Mouse (Mus musculus) cerebellum, adult 18-20 months (tissue): Measurements from ENCODE around the gene Metap2.
"Not testable (repeated sequence)": the region's sequence is repeated elsewhere in the genome, so short reads cannot be mapped to it uniquely, and the experiment has no call there.

ENCODE experiments used
- DNase-seq, 2 experiments: peaks; one replicate each; pipeline ENCODE4 v3.0.0; 2021

Metap2 gene

GRCm38 (mm10) chr10:93909811-93910446 lies 13.0 kb upstream of the Metap2 start:
- no peak for DNase-seq

GRCm38 (mm10) chr10:93909015-93909414 lies 12.1 kb upstream of the Metap2 start:
- DNase-seq = no peak

- DNase-seq = no peak
Measured at GRCm38 (mm10) chr10:93908540-93908939, 11.6 kb upstream of the Metap2 start.

GRCm38 (mm10) chr10:93907376-93907775 lies 10.5 kb upstream of the Metap2 start:
- DNase-seq = no peak

GRCm38 (mm10) chr10:93899907-93900306 lies 3.0 kb upstream of the Metap2 start:
- no peak for DNase-seq

- DNase-seq = no peak
Measured at GRCm38 (mm10) chr10:93899303-93899702, 2.4 kb upstream of the Metap2 start.

- no peak for DNase-seq
Measured at GRCm38 (mm10) chr10:93892551-93892950, 4.3 kb downstream of the Metap2 start.

GRCm38 (mm10) chr10:93891031-93891430 lies 5.9 kb downstream of the Metap2 start:
- DNase-seq = no peak

- DNase-seq = no peak
Measured at GRCm38 (mm10) chr10:93890565-93890964, 6.3 kb downstream of the Metap2 start.

GRCm38 (mm10) chr10:93889976-93890375 lies 6.9 kb downstream of the Metap2 start:
- DNase-seq = no peak

GRCm38 (mm10) chr10:93889579-93889950 lies 7.3 kb downstream of the Metap2 start:
- peak; percentile 92 for DNase-seq

GRCm38 (mm10) chr10:93888935-93889578 lies 7.8 kb downstream of the Metap2 start:
- peak in 1 of 2 experiments; percentile 49 for DNase-seq

GRCm38 (mm10) chr10:93888590-93888934 lies 8.3 kb downstream of the Metap2 start:
- DNase-seq = peak in 1 of 2 experiments; percentile 7

GRCm38 (mm10) chr10:93885839-93886477 lies 10.9 kb downstream of the Metap2 start:
- no peak for DNase-seq

GRCm38 (mm10) chr10:93882738-93883364 lies 14.0 kb downstream of the Metap2 start:
- no peak for DNase-seq

- DNase-seq = no peak
Measured at GRCm38 (mm10) chr10:93881918-93882317, 15.0 kb downstream of the Metap2 start.

- no peak for DNase-seq
Measured at GRCm38 (mm10) chr10:93878732-93879131, 18.2 kb downstream of the Metap2 start.

GRCm38 (mm10) chr10:93876772-93877171 lies 20.1 kb downstream of the Metap2 start:
- no peak for DNase-seq

- DNase-seq = no peak
Measured at GRCm38 (mm10) chr10:93868886-93869285, 28.0 kb downstream of the Metap2 start.

- no peak for DNase-seq
Measured at GRCm38 (mm10) chr10:93868401-93868800, 28.5 kb downstream of the Metap2 start.

- DNase-seq = no peak
Measured at GRCm38 (mm10) chr10:93856095-93856494, 40.8 kb downstream of the Metap2 start.

GRCm38 (mm10) chr10:93855126-93855525 lies 41.8 kb downstream of the Metap2 start:
- DNase-seq = no peak

- no peak for DNase-seq
Measured at GRCm38 (mm10) chr10:93846706-93847105, 50.2 kb downstream of the Metap2 start.

- not testable (repeated sequence) for DNase-seq
Measured at GRCm38 (mm10) chr10:93835115-93835514, 61.8 kb downstream of the Metap2 start.
